In genomic region chr1:167065541-167065940, GRCm38 (mm10) we compare ENCODE assay signal across 11 mouse cellular contexts.
"Had no signal": no experiment of that assay in that cellular context is flagged by ENCODE, and none has a peak within 500 bp of the region (broad histone marks: within the 10 kb centered on the region; RNA-seq: fewer than 3 reads in every experiment).

No protein-coding gene starts in this region.

- H3K4me1 ChIP-seq: limb, embryonic 13.5 days; stomach, embryonic 15.5 days had no signal

- H3K4me2 ChIP-seq: limb, embryonic 13.5 days; stomach, embryonic 15.5 days had no signal

- DNase-seq: kidney, postnatal 10 days; kidney, postnatal 4 days; lung, adult 18-20 months; right cerebral cortex, postnatal 14 days; thymus, adult 2 months; thymus, postnatal 25 days had no signal

- H3K9ac ChIP-seq: limb, embryonic 13.5 days; liver, embryonic 14.5 days; stomach, embryonic 15.5 days had no signal

- H3K4me3 ChIP-seq: layer of hippocampus, adult 2 months; limb, embryonic 13.5 days; myocyte; stomach, embryonic 15.5 days had no signal

- H3K27ac ChIP-seq: layer of hippocampus, adult 2 months; limb, embryonic 13.5 days; liver, embryonic 14.5 days; stomach, embryonic 15.5 days had no signal

- H3K9me3 ChIP-seq: limb, embryonic 13.5 days; stomach, embryonic 15.5 days had no signal

- H3K36me3 ChIP-seq: limb, embryonic 13.5 days; stomach, embryonic 15.5 days had no signal

- H3K27me3 ChIP-seq: limb, embryonic 13.5 days; stomach, embryonic 15.5 days had no signal
